Mouse (Mus musculus): ENCODE results near the gene Gm10282.

DNA sequence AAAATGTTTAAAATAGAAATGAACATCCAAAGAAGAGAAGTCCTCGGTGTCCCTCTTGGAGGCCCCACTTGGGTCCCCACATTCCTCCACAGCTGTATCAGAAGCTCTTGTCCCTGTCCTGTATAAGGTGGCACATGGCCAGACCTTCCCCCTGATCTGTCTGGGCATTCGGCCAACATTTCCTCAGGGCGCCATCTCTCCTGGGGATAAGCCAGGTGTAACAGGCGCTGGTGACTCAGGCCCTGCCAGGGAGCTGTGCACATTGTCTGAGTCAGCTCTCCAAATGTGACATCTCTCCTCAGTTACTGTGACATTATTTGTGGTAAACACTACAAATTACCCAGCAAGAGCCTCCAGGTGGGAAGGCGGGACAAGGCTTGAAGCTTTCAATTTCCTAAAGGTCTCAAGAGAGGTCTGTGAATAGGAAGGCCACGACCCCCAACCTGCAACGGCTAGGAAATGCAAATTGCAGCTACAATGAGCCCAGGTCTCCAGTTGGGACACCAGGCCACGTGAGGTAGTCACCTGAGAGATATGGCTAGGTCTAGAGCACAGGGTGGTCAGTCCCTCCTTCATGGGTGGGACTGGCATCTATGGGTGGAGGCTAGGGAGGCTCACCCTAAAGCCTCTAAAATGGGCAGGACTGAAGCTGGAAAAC lies 5.9 kb upstream of the Gm10282 start:
- TF ChIP-seq GATA1 (IDR thresholded peaks at IDR 0.05; ENCODE audit: low read depth, low read length): no peak
- no peak for TF ChIP-seq MAX (IDR thresholded peaks at IDR 0.05; ENCODE audit: low read length)
- TF ChIP-seq UBTF (IDR thresholded peaks at IDR 0.05; ENCODE audit: borderline replicate concordance, insufficient read depth, low read depth, low read length): no peak
- TF ChIP-seq POLR2A (IDR thresholded peaks at IDR 0.05; ENCODE audit: control insufficient read depth in 1 of 2, insufficient read depth in 1 of 2, low read depth in 1 of 2, low read length in 2 of 2, poor library complexity in 1 of 2): no peak
- TF ChIP-seq RCOR1 (IDR thresholded peaks at IDR 0.05; ENCODE audit: low read depth, low read length): no peak
- no peak for TF ChIP-seq POLR2AphosphoS2 (IDR thresholded peaks at IDR 0.05; ENCODE audit: low read length)
- no peak for TF ChIP-seq TCF12 (IDR thresholded peaks at IDR 0.05; ENCODE audit: low read depth, low read length)
- no peak for TF ChIP-seq CTCF (IDR thresholded peaks at IDR 0.05 in 2 of 3, conservative IDR thresholded peaks at IDR 0.05 in 1 of 3; ENCODE audit: control insufficient read depth in 1 of 3, insufficient read depth in 1 of 3, low read depth in 2 of 3, low read length in 3 of 3, poor library complexity in 1 of 3, severe bottlenecking in 1 of 3)
- no peak for TF ChIP-seq SIN3A (IDR thresholded peaks at IDR 0.05; ENCODE audit: low read length)
- no peak for TF ChIP-seq MYC (IDR thresholded peaks at IDR 0.05; ENCODE audit: low read depth, low read length)
- no peak for TF ChIP-seq SMC3 (IDR thresholded peaks at IDR 0.05; ENCODE audit: low read depth, low read length)
- TF ChIP-seq EP300 (IDR thresholded peaks at IDR 0.05; ENCODE audit: low read depth in 1 of 2, low read length in 2 of 2): no peak
